Mouse (Mus musculus): Measurements from ENCODE around the gene Kank1.

- no peak for TF ChIP-seq CTCF (IDR thresholded peaks at IDR 0.05; ENCODE audit: borderline replicate concordance, insufficient read depth, low read length)
- peak; percentile 73 for TF ChIP-seq POLR2A (IDR thresholded peaks at IDR 0.05; ENCODE audit: low read depth, low read length)
Observed at GRCm38 (mm10) chr19:25406481-25407184, 169.9 kb downstream of the Kank1 start.

Measured in embryonic fibroblast, embryonic 13.5 days (primary cell).